Mouse (Mus musculus) retina, adult 2 months (tissue): ENCODE measurements around the gene Apba2.

Source experiments
- DNase-seq: peaks from one replicate; pipeline ENCODE4 v3.0.0-alpha.2; 2012; ENCODE audit warnings: low read depth, low spot score

Gene Apba2

GRCm38 (mm10) chr7:64501536-64502270, at the start of gene Apba2:
Apba2 (plus strand) TSS chr7:64501706.
- DNase-seq, result no peak

- DNase-seq, result no peak
Measured at GRCm38 (mm10) chr7:64451861-64452382, 49.6 kb upstream of the Apba2 start.

DNA sequence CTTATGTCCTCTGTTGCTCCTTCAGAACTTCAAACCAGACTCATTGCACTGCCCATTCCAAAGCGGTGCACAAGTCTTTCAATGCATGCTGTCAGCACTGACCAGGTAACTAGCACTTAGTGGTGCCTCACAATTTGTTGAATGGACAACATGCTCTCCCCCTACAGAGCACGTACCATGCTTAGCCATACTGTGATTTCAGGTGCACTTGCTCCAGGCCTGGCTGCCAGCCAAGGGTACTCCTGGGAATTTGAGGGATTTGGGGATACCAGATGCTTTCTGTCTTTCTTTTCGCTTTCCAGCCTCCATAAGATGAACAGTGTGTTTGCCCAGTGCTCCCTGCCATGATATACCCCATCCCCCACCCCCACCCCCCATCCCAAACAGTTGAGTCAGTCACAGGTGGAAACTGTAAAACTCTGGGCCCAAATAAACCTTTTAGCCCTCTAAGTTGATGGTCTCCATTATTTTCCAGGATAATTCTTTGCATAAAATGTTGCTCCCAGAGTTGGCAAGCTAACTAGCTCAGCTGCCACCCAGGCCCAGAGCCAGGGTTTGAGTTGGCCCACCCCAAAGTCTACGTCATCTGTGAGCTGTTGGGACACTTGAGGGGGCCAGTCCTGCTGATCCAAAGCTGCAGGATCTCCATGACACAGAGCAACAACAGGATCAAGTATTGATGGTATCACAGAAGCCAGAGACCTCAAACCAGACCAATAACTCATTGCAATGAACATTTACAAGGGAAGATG, 48.9 kb upstream of the Apba2 start:
- DNase-seq, result no peak

- no peak for DNase-seq
Measured at GRCm38 (mm10) chr7:64456176-64456575, 45.3 kb upstream of the Apba2 start.

DNA sequence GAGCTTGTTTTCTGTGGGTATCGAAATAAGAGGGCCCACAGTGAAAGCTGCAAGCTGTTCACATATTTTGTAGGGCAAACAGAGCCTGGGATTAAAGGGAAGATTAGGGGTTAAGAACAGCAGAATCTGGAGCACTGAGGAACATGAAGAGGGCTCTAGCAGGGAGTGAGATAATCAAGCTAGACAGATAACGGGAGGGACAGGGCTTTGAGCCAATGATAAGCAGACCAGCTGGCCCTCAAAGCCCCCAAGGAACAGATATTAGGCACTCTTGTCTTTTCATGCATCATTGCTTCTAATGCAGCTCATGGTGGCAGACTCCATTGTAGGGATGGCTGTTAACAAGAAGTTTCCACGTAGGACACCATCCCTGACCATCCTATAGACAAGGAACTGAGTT, 44.8 kb upstream of the Apba2 start:
- DNase-seq, result no peak

GRCm38 (mm10) chr7:64457811-64458210, 43.7 kb upstream of the Apba2 start:
- DNase-seq, result no peak

DNA sequence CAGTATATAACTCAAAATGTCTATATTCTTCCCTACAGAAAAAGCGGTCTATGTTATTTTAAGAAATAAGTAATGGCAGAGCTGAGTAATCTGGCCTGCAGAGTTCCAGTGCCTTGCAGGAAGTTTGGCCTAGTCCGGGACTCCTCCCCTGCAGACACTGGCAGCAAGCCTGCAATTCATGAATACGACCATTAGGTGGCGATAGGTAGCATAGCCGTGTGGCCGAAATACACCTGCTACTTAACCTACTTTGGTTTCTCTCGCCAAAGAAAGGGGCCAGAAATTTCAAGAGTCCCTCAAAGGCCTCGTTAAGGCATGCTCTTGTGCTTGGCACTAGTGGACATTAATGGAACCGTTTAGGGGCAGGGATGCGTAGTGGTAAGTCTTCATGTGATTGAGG, 4.1 kb upstream of the Apba2 start:
- DNase-seq, result no peak

DNA sequence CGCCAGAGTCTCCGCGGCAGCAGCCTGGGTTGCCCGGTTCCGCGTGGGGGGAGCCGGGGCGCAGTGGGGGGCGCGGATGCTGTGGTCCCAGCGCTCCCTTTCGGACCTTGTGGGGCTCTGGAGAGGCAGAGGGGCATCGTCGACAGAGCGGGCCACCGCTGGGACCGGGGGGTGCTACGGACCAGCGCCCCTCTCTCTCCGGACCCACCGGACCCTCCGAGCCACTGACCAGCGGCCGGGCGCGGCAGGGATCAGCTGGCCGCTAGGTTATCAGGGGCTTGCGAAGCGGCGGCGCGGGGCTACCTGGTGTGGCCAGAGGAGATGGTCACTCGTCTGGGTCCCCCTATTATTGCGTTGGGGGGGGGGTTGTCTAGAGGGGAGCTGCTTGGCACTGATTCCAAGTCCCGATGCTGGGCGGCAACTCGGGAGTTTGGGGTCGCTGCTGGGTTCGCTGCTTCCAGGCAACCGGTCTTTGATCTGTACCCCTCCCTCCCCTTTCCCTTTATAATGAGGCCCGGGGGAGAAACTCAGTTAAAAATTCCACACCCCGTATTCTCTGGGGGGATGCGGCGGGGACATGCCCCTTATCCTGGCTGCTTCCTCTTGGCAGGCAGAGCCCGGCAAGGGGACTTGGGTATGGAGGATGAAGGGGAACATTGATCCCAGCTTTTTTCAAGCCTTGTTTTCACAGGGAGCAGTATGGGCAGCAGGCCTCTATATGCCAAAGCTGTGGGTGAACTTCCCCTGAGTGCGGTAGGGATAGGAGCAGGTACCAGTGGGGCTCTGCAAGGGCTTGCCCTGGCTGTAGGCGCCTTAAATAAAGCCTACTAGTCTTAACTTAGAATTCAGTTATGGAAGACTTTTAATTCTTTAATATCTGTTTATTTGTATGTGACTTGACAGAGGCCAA, 1.0 kb downstream of the Apba2 start:
- no peak for DNase-seq

- DNase-seq, result no peak
Measured at GRCm38 (mm10) chr7:64503641-64504040, 2.1 kb downstream of the Apba2 start.

DNA sequence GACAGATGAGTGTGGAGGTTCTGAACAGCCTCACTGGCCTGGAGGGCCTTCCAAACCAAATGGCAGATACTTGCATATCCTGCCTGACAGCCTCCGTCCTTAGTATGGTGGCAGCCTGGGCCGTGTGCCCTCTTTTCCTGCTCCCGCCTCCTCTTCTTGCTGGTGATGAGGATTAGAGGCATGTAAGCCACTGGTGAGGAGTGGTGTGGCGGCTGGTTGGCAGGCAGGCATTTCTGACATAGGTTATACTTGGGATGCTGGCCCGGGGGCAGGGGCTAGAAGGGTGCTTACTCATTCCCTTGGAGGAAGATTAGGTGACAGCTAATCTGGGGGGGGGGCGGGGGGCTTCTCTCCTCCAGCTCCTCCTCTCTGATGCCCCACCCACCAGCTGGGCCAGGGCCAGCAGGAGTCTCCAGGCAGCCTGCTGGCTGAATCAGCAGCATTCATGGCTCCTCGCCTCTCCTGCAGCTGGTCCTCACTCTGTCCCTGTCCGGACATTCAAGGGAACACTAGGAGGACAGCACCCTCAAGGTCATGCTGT, 3.3 kb downstream of the Apba2 start:
- no peak for DNase-seq

- DNase-seq, result no peak
Measured at GRCm38 (mm10) chr7:64505571-64505970, 4.1 kb downstream of the Apba2 start.

DNA sequence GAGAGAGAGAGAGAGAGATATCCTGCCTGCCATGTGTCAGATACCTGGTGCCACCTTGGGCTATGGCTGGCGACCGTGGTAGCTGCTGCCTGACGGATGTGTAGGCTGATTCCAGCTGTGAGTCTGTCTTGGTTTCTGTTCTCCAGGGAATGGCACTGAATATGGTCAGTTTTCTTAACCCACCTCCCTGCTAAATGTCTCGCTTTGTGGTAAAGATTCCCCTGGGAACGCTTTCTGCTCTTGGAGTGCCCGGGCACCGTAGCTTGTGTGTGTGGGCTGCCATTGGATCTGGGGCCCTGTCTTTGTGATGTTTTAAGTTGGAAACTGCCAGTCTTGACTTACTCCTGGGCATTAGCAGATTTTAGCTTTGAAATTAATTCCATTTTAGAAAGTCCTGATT, 7.3 kb downstream of the Apba2 start:
- no peak for DNase-seq

GRCm38 (mm10) chr7:64509911-64510310, 8.4 kb downstream of the Apba2 start:
- DNase-seq, result no peak

GRCm38 (mm10) chr7:64510526-64511210, 9.2 kb downstream of the Apba2 start:
- DNase-seq, result no peak

DNA sequence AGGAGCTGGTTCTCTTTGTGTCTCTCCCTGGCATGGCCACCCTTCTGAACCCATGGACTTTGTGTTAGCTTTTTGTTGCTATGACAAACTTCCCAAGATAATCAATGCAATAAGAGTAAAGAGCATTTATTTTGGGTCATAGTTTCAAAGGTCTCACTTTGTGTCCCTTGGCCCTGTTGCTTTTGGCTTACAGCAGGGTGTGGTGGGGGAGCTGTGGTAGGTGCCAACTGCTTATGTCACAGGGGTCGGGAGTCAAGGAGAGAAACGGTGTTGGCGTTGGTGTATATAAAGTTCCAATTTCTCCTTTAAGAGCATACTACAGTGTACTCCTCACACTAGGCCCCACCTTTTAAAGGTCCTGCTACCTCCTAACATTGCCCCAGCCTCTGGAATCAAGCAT, 12.1 kb downstream of the Apba2 start:
- DNase-seq, result no peak

DNA sequence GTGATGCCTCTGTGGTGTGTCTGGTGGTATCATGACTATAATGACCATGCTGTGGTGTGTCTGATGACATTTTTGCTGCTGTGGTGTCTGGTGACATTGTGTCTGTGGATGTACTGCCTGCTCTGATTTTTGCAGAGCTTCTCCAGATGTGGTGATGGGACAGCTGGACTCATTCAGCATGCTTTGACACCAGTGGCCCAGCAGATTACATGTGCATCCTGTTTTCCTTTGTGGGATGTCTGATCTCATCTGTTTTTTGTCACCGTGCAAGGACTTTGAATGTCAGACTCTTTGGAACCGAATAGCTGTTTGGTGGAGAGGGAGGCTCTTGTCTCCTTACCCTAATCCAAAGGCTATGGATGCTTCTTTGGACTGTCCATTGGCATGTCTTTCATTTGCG, 13.8 kb downstream of the Apba2 start:
- no peak for DNase-seq

DNA sequence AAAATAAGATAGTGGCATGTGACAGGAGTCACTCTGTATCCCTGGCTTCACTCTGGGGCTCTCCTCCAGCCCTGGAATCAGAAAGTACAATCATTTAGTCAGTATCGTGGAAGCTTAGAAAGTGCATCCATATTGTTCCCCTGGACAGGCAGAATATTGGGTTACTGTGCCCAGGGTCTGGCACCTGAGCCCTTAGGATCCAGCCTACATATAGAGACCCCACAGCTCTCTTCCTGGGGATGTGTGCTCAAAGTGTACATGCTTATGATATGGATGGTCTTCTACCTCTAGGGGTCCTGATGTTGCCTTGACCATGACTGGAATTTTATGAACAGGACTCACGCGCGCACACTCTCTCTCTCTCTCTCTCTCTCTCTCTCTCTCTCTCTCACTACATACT, 14.4 kb downstream of the Apba2 start:
- DNase-seq, result no peak

DNA sequence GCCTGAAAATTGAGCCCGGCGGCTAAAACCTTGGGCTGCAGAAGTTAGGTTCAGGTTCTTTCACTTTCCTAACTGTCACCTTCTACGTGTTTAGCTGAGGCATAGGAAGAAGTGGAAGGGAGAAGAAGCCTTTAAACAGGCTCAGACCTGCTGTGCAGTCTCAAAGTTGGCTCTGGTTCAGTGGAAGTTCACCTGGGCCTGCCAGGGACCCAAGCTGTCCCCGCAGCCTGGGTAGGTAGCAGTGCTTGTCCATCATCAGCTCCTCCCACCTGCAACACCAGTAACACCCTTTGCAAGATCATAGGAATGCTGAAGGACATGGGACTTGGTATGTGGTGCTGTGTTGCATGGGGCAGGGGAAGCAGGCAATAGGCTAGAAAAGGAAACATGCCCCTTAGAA, 17.6 kb downstream of the Apba2 start:
- DNase-seq, result no peak

GRCm38 (mm10) chr7:64519521-64519920, 18.0 kb downstream of the Apba2 start:
- DNase-seq, result no peak

DNA sequence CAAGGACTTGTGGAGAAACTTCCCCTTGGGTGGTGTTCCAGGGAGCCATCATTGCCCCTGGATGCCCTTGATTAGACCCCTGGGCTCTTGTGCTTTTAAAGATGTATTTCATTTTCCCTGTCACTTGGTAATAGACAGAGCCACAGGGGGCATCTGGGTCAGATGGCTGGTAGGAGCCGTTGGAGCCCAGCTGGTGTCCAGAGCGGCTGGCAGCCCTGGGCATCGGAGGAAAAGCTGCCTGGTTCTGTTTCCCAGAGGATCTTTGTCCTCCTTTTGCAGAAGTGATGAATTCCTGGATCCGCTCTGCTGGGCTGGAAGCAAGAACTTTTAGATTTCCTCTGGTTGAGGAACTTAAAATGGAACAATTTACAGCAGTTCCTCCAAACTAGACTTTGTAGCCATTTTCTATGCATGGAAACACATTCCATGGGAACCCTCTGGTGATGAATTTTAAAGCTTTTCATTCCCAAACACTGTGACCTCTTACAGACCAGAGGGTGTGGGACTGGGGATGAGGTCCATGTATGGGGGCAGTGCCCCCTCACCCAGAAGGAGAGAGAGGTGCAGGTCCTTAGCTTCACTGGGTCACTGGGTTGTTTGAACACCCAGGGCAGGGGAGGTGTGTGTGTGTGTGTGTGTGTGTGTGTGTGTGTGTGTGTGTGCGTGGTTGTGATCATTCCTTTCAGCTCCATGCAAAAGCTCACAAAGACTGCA, 20.3 kb downstream of the Apba2 start:
- no peak for DNase-seq

GRCm38 (mm10) chr7:64522409-64522730, 20.9 kb downstream of the Apba2 start:
- DNase-seq, result no peak
